Mouse (Mus musculus): ENCODE results near the gene Mtmr3. TPM values are rescaled to one million over a fixed set of nuclear protein-coding genes. Genes with fewer than 3 reads are reported as not detected.

Gene Mtmr3
- polyA plus RNA-seq, 1 experiment: 44.1 TPM

- H3K4me3 ChIP-seq (replicated peaks; ENCODE audit: extremely low read depth, low read depth, low read length): no peak overlapping the region
- no peak for TF ChIP-seq POLR2A (IDR thresholded peaks at IDR 0.05; ENCODE audit: borderline replicate concordance, extremely low read depth, low read depth, low read length)
- TF ChIP-seq CTCF (IDR thresholded peaks at IDR 0.05; ENCODE audit: insufficient read depth, low read length): no peak
- 0 out of 2 replicates have a peak, but pooled peaks cover 2% of the 10 kb centered on the region for H3K4me1 ChIP-seq (ENCODE audit: control insufficient read depth, insufficient read depth, low read length)
- DNase-seq: no peak
- 67% methylated on average over 7 of the region's 7 CpGs for WGBS
Observed at GRCm38 (mm10) chr11:4627636-4628035, 33.0 kb upstream of the Mtmr3 start.

GRCm38 (mm10) chr11:4625931-4626330 is 31.3 kb upstream of the Mtmr3 start:
- TF ChIP-seq POLR2A (IDR thresholded peaks at IDR 0.05; ENCODE audit: borderline replicate concordance, extremely low read depth, low read depth, low read length) (no peak), CTCF (IDR thresholded peaks at IDR 0.05; ENCODE audit: insufficient read depth, low read length) (no peak)
- Histone ChIP-seq H3K4me3 (replicated peaks; ENCODE audit: extremely low read depth, low read depth, low read length) (no peak overlapping the region), H3K4me1 (ENCODE audit: control insufficient read depth, insufficient read depth, low read length) (0 out of 2 replicates have a peak, but pooled peaks cover 2% of the 10 kb centered on the region)
- no peak for DNase-seq
- 83% methylated on average over 7 of the region's 7 CpGs for WGBS

GRCm38 (mm10) chr11:4622997-4623396 is 28.3 kb upstream of the Mtmr3 start:
- Histone ChIP-seq H3K4me1 (ENCODE audit: control insufficient read depth, insufficient read depth, low read length) (no peaks in the 10 kb centered on the region), H3K4me3 (replicated peaks; ENCODE audit: extremely low read depth, low read depth, low read length) (no peak overlapping the region)
- TF ChIP-seq POLR2A (IDR thresholded peaks at IDR 0.05; ENCODE audit: borderline replicate concordance, extremely low read depth, low read depth, low read length) (no peak), CTCF (IDR thresholded peaks at IDR 0.05; ENCODE audit: insufficient read depth, low read length) (no peak)
- WGBS: 72% methylated on average over 5 of the region's 5 CpGs
- DNase-seq: no peak

- no peak for DNase-seq
- TF ChIP-seq CTCF (IDR thresholded peaks at IDR 0.05; ENCODE audit: insufficient read depth, low read length) (no peak), POLR2A (IDR thresholded peaks at IDR 0.05; ENCODE audit: borderline replicate concordance, extremely low read depth, low read depth, low read length) (no peak)
- no peak overlapping the region for H3K4me3 ChIP-seq (replicated peaks; ENCODE audit: extremely low read depth, low read depth, low read length)
- 63% methylated on average over 7 of the region's 7 CpGs for WGBS
- H3K4me1 ChIP-seq (ENCODE audit: control insufficient read depth, insufficient read depth, low read length): no peaks in the 10 kb centered on the region
Observed at GRCm38 (mm10) chr11:4622442-4622986, 27.9 kb upstream of the Mtmr3 start.

- Histone ChIP-seq H3K4me3 (replicated peaks; ENCODE audit: extremely low read depth, low read depth, low read length) (no peak overlapping the region), H3K4me1 (ENCODE audit: control insufficient read depth, insufficient read depth, low read length) (no peaks in the 10 kb centered on the region)
- DNase-seq: no peak
- WGBS: 73% methylated on average over 4 of the region's 4 CpGs
- TF ChIP-seq CTCF (IDR thresholded peaks at IDR 0.05; ENCODE audit: insufficient read depth, low read length) (no peak), POLR2A (IDR thresholded peaks at IDR 0.05; ENCODE audit: borderline replicate concordance, extremely low read depth, low read depth, low read length) (no peak)
Observed at GRCm38 (mm10) chr11:4621866-4622265, 27.2 kb upstream of the Mtmr3 start.

- 45% methylated on average over 13 of the region's 13 CpGs for WGBS
- Histone ChIP-seq H3K4me1 (ENCODE audit: control insufficient read depth, insufficient read depth, low read length) (no peaks in the 10 kb centered on the region), H3K4me3 (replicated peaks; ENCODE audit: extremely low read depth, low read depth, low read length) (no peak overlapping the region)
- DNase-seq: no peak
- TF ChIP-seq CTCF (IDR thresholded peaks at IDR 0.05; ENCODE audit: insufficient read depth, low read length) (no peak), POLR2A (IDR thresholded peaks at IDR 0.05; ENCODE audit: borderline replicate concordance, extremely low read depth, low read depth, low read length) (no peak)
Observed at GRCm38 (mm10) chr11:4620501-4621108, 25.9 kb upstream of the Mtmr3 start.

GRCm38 (mm10) chr11:4620017-4620485 is 25.4 kb upstream of the Mtmr3 start, which contains the start of gene Gm11032:
Gene Gm11032, plus strand, starts transcription at chr11:4620067.
- no peak for TF ChIP-seq CTCF (IDR thresholded peaks at IDR 0.05; ENCODE audit: insufficient read depth, low read length)
- no peak for TF ChIP-seq POLR2A (IDR thresholded peaks at IDR 0.05; ENCODE audit: borderline replicate concordance, extremely low read depth, low read depth, low read length)
- WGBS: 52% methylated on average over 16 of the region's 16 CpGs
- DNase-seq: no peak
- Histone ChIP-seq H3K4me1 (ENCODE audit: control insufficient read depth, insufficient read depth, low read length) (no peaks in the 10 kb centered on the region), H3K4me3 (replicated peaks; ENCODE audit: extremely low read depth, low read depth, low read length) (no peak within 1 kb of the TSS)

GRCm38 (mm10) chr11:4611904-4612303 is 17.2 kb upstream of the Mtmr3 start:
- WGBS: 61% methylated on average over 2 of the region's 2 CpGs
- Histone ChIP-seq H3K4me1 (ENCODE audit: control insufficient read depth, insufficient read depth, low read length) (no peaks in the 10 kb centered on the region), H3K4me3 (replicated peaks; ENCODE audit: extremely low read depth, low read depth, low read length) (no peak overlapping the region)
- no peak for DNase-seq
- TF ChIP-seq CTCF (IDR thresholded peaks at IDR 0.05; ENCODE audit: insufficient read depth, low read length) (no peak), POLR2A (IDR thresholded peaks at IDR 0.05; ENCODE audit: borderline replicate concordance, extremely low read depth, low read depth, low read length) (no peak)

- WGBS: 58% methylated on average over 1 of the region's 1 CpGs
- Histone ChIP-seq H3K4me1 (ENCODE audit: control insufficient read depth, insufficient read depth, low read length) (0 out of 2 replicates have a peak, but pooled peaks cover 2% of the 10 kb centered on the region), H3K4me3 (replicated peaks; ENCODE audit: extremely low read depth, low read depth, low read length) (no peak overlapping the region)
- DNase-seq: no peak
- TF ChIP-seq POLR2A (IDR thresholded peaks at IDR 0.05; ENCODE audit: borderline replicate concordance, extremely low read depth, low read depth, low read length): no peak
- TF ChIP-seq CTCF (IDR thresholded peaks at IDR 0.05; ENCODE audit: insufficient read depth, low read length): no peak
Observed at GRCm38 (mm10) chr11:4606541-4606940, 11.9 kb upstream of the Mtmr3 start.

GRCm38 (mm10) chr11:4605414-4605813 is 10.8 kb upstream of the Mtmr3 start:
- H3K4me1 ChIP-seq (ENCODE audit: control insufficient read depth, insufficient read depth, low read length): 0 out of 2 replicates have a peak, but pooled peaks cover 2% of the 10 kb centered on the region
- H3K4me3 ChIP-seq (replicated peaks; ENCODE audit: extremely low read depth, low read depth, low read length): no peak overlapping the region
- WGBS: 52% methylated on average over 7 of the region's 7 CpGs
- DNase-seq: no peak
- TF ChIP-seq CTCF (IDR thresholded peaks at IDR 0.05; ENCODE audit: insufficient read depth, low read length) (no peak), POLR2A (IDR thresholded peaks at IDR 0.05; ENCODE audit: borderline replicate concordance, extremely low read depth, low read depth, low read length) (no peak)

Data from lung, adult 2 months (tissue).